Mouse (Mus musculus): ENCODE measurements around the gene Lpcat3. TPM values are rescaled to one million over a fixed set of nuclear protein-coding genes. Genes with fewer than 3 reads are reported as not detected.

Lpcat3 gene
- polyA plus RNA-seq, 1 experiment from 2014 or later: 46.9 TPM

GRCm38 (mm10) chr6:124706061-124706627 is 43.3 kb downstream of the Lpcat3 start:
- Histone ChIP-seq H3K9ac (replicated peaks) (no peak overlapping the region), H3K4me2 (no peak overlapping the region), H3K36me3 (peaks cover 80% of the 10 kb centered on the region), H3K4me3 (replicated peaks) (no peak overlapping the region), H3K4me1 (replicated peaks) (peaks cover 16% of the 10 kb centered on the region), H3K9me3 (no peaks in the 10 kb centered on the region), H3K27me3 (no peaks in the 10 kb centered on the region), H3K27ac (no peak overlapping the region)
- ATAC-seq (ENCODE audit: insufficient number of reproducible peaks, insufficient read depth, low FRiP score, low TSS enrichment, low read depth): no peak
- WGBS: 88% methylated on average over 5 of the region's 5 CpGs

GRCm38 (mm10) chr6:124708289-124708889 is 45.6 kb downstream of the Lpcat3 start:
- no peak for ATAC-seq (ENCODE audit: insufficient number of reproducible peaks, insufficient read depth, low FRiP score, low TSS enrichment, low read depth)
- H3K36me3 ChIP-seq: peaks cover 58% of the 10 kb centered on the region

GRCm38 (mm10) chr6:124711824-124712782 is 49.3 kb downstream of the Lpcat3 start, which contains the start of the genes Emg1 and Phb2:
Emg1 (minus strand) TSS chr6:124712178.
Phb2 (plus strand) TSS chr6:124712336.
- no peaks in the 10 kb centered on the region for H3K9me3 ChIP-seq
- under 1% methylated on average over 76 of the region's 76 CpGs for WGBS
- peak within 1 kb of the TSS; percentile 95 for H3K4me3 ChIP-seq (replicated peaks)
- peak within 1 kb of the TSS; percentile 92 for H3K9ac ChIP-seq (replicated peaks)
- H3K36me3 ChIP-seq: peaks cover 61% of the 10 kb centered on the region
- H3K27me3 ChIP-seq: no peaks in the 10 kb centered on the region
- peaks cover 32% of the 10 kb centered on the region for H3K4me1 ChIP-seq (replicated peaks)
- peak within 1 kb of the TSS; percentile 96 for H3K4me2 ChIP-seq
- peak; percentile 96 for ATAC-seq (ENCODE audit: insufficient number of reproducible peaks, insufficient read depth, low FRiP score, low TSS enrichment, low read depth)
- H3K27ac ChIP-seq: peak within 1 kb of the TSS; percentile 90

More at GRCm38 (mm10) chr6:124708289-124708889, 45.6 kb downstream of the Lpcat3 start:
- H3K27me3 ChIP-seq: no peaks in the 10 kb centered on the region
- no peaks in the 10 kb centered on the region for H3K9me3 ChIP-seq
- H3K9ac ChIP-seq (replicated peaks): no peak overlapping the region; the same call in 1 of the 2 replicates
- WGBS: 94% methylated on average over 10 of the region's 10 CpGs
- peaks cover 25% of the 10 kb centered on the region for H3K4me1 ChIP-seq (replicated peaks)
- no peak overlapping the region for H3K4me2 ChIP-seq
- no peak overlapping the region for H3K27ac ChIP-seq
- H3K4me3 ChIP-seq (replicated peaks): no peak overlapping the region

- peaks cover 61% of the 10 kb centered on the region for H3K36me3 ChIP-seq
- 14% methylated on average over 11 of the region's 11 CpGs for WGBS
- ATAC-seq (ENCODE audit: insufficient number of reproducible peaks, insufficient read depth, low FRiP score, low TSS enrichment, low read depth): no peak
Observed at GRCm38 (mm10) chr6:124712918-124713317, 50.1 kb downstream of the Lpcat3 start.

GRCm38 (mm10) chr6:124716864-124717490 is 54.1 kb downstream of the Lpcat3 start:
- no peak overlapping the region for H3K9ac ChIP-seq (replicated peaks)
- no peak overlapping the region for H3K27ac ChIP-seq
- H3K9me3 ChIP-seq: no peaks in the 10 kb centered on the region
- H3K4me1 ChIP-seq (replicated peaks): peaks cover 15% of the 10 kb centered on the region
- no peak overlapping the region for H3K4me3 ChIP-seq (replicated peaks)
- H3K4me2 ChIP-seq: no peak overlapping the region
- ATAC-seq (ENCODE audit: insufficient number of reproducible peaks, insufficient read depth, low FRiP score, low TSS enrichment, low read depth): no peak
- no peaks in the 10 kb centered on the region for H3K27me3 ChIP-seq
- peaks cover 45% of the 10 kb centered on the region for H3K36me3 ChIP-seq
- 72% methylated on average over 20 of the region's 20 CpGs for WGBS

More at GRCm38 (mm10) chr6:124712918-124713317, 50.1 kb downstream of the Lpcat3 start:
- Histone ChIP-seq H3K27me3 (no peaks in the 10 kb centered on the region), H3K4me2 (peak overlapping the region; percentile 96), H3K27ac (peak overlapping the region; percentile 85; the same call in 1 of the 2 replicates), H3K9me3 (no peaks in the 10 kb centered on the region), H3K4me1 (replicated peaks) (peaks cover 32% of the 10 kb centered on the region), H3K4me3 (replicated peaks) (peak overlapping the region; percentile 95), H3K9ac (replicated peaks) (peak overlapping the region; percentile 92)

GRCm38 (mm10) chr6:124717968-124718367 is 55.1 kb downstream of the Lpcat3 start:
- Histone ChIP-seq H3K9ac (replicated peaks) (no peak overlapping the region), H3K9me3 (no peaks in the 10 kb centered on the region), H3K36me3 (peaks cover 45% of the 10 kb centered on the region), H3K27me3 (no peaks in the 10 kb centered on the region), H3K4me3 (replicated peaks) (peak overlapping the region; percentile 19), H3K4me1 (replicated peaks) (peaks cover 12% of the 10 kb centered on the region), H3K27ac (no peak overlapping the region), H3K4me2 (peak overlapping the region; percentile 20; the same call in 1 of the 2 replicates)
- 78% methylated on average over 13 of the region's 13 CpGs for WGBS
- ATAC-seq (ENCODE audit: insufficient number of reproducible peaks, insufficient read depth, low FRiP score, low TSS enrichment, low read depth): no peak

GRCm38 (mm10) chr6:124718703-124719102 is 55.9 kb downstream of the Lpcat3 start:
- no peak for ATAC-seq (ENCODE audit: insufficient number of reproducible peaks, insufficient read depth, low FRiP score, low TSS enrichment, low read depth)
- peaks cover 41% of the 10 kb centered on the region for H3K36me3 ChIP-seq
- 0 out of 2 replicates have a peak overlapping the region, but pooled peaks have one; percentile 12 for H3K27ac ChIP-seq
- H3K27me3 ChIP-seq: no peaks in the 10 kb centered on the region
- 0 out of 2 replicates have a peak overlapping the region, but pooled peaks have one; percentile 40 for H3K9ac ChIP-seq (replicated peaks)
- WGBS: 62% methylated on average over 15 of the region's 16 CpGs
- no peaks in the 10 kb centered on the region for H3K9me3 ChIP-seq
- H3K4me2 ChIP-seq: no peak overlapping the region
- peak overlapping the region; percentile 19 for H3K4me3 ChIP-seq (replicated peaks)
- peaks cover 5% of the 10 kb centered on the region for H3K4me1 ChIP-seq (replicated peaks)

- Histone ChIP-seq H3K4me1 (replicated peaks) (no peaks in the 10 kb centered on the region), H3K9ac (replicated peaks) (0 out of 2 replicates have a peak overlapping the region, but pooled peaks have one; percentile 40), H3K9me3 (no peaks in the 10 kb centered on the region), H3K4me3 (replicated peaks) (peak overlapping the region; percentile 19; the same call in 1 of the 2 replicates), H3K27me3 (no peaks in the 10 kb centered on the region), H3K36me3 (peaks cover 34% of the 10 kb centered on the region), H3K4me2 (no peak overlapping the region; the same call in 1 of the 2 replicates), H3K27ac (0 out of 2 replicates have a peak overlapping the region, but pooled peaks have one; percentile 12)
- ATAC-seq (ENCODE audit: insufficient number of reproducible peaks, insufficient read depth, low FRiP score, low TSS enrichment, low read depth): no peak
- 64% methylated on average over 7 of the region's 7 CpGs for WGBS
Observed at GRCm38 (mm10) chr6:124719354-124719978, 56.6 kb downstream of the Lpcat3 start.

- no peak overlapping the region for H3K4me2 ChIP-seq
- H3K9me3 ChIP-seq: no peaks in the 10 kb centered on the region
- no peak overlapping the region for H3K27ac ChIP-seq
- H3K4me1 ChIP-seq (replicated peaks): no peaks in the 10 kb centered on the region
- no peak for ATAC-seq (ENCODE audit: insufficient number of reproducible peaks, insufficient read depth, low FRiP score, low TSS enrichment, low read depth)
- no peak overlapping the region for H3K4me3 ChIP-seq (replicated peaks)
- 78% methylated on average over 11 of the region's 11 CpGs for WGBS
- H3K36me3 ChIP-seq: peaks cover 19% of the 10 kb centered on the region
- H3K9ac ChIP-seq (replicated peaks): peak overlapping the region; percentile 27; the same call in 1 of the 2 replicates
- H3K27me3 ChIP-seq: no peaks in the 10 kb centered on the region
Observed at GRCm38 (mm10) chr6:124720904-124721303, 58.1 kb downstream of the Lpcat3 start.

GRCm38 (mm10) chr6:124722876-124723473 is 60.1 kb downstream of the Lpcat3 start:
- 88% methylated on average over 6 of the region's 6 CpGs for whole genome bisulfite sequencing
- Histone ChIP-seq H3K36me3 (no peaks in the 10 kb centered on the region), H3K27ac (no peak overlapping the region), H3K27me3 (no peaks in the 10 kb centered on the region), H3K4me2 (no peak overlapping the region), H3K9me3 (no peaks in the 10 kb centered on the region), H3K9ac (replicated peaks) (no peak overlapping the region), H3K4me1 (replicated peaks) (no peaks in the 10 kb centered on the region), H3K4me3 (replicated peaks) (no peak overlapping the region)
- no peak for ATAC-seq (ENCODE audit: insufficient number of reproducible peaks, insufficient read depth, low FRiP score, low TSS enrichment, low read depth)

All from limb, embryonic 12.5 days (tissue).